Mouse (Mus musculus) heart, postnatal 25 days (tissue): ENCODE results near the gene Rfx5. TPM values are rescaled to one million over a fixed set of nuclear protein-coding genes. Genes with fewer than 3 reads are reported as not detected.
"Not testable (repeated sequence)": the region's sequence is repeated elsewhere in the genome, so short reads cannot be mapped to it uniquely, and the experiment has no call there.

Source experiments
- DNase-seq: peaks from one replicate; pipeline ENCODE4 v3.0.0; 2022; ENCODE audit warnings: low spot score
- intact Hi-C: fragments of 180-260 bp; cut with DNase I; formaldehyde crosslinking; loops from one replicate; pipeline ENCODE4 v1.15.1; 2025
- total RNA-seq, 2 experiments: library from RNA; stranded (reverse); gene quantifications; 2 replicates each; pipeline ENCODE4 v1.2.3; 2021

The Rfx5 gene
- total RNA-seq, 2 experiments from 2014 or later: 6.2 to 6.9 TPM

DNA sequence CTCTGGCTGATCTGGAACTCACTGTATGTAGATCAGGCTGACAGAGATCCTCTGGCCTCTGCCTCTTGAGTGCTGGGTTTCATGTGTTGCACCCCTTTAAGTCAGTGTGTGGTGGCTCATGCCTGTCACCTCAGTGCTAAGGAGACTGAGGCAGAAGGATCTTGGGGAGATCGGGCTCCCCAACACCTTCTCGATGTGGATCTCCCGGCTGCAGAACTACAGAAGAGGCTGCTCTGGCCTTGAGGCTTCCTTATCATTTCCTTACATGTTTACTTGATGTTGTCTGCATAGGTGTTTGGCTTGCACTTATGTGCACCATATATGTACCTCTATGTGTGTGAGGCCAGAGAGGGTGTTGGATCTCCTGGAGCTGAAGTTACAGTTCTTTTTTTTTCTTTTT, 19.3 kb upstream of the Rfx5 start:
- not testable (repeated sequence) for DNase-seq

DNA sequence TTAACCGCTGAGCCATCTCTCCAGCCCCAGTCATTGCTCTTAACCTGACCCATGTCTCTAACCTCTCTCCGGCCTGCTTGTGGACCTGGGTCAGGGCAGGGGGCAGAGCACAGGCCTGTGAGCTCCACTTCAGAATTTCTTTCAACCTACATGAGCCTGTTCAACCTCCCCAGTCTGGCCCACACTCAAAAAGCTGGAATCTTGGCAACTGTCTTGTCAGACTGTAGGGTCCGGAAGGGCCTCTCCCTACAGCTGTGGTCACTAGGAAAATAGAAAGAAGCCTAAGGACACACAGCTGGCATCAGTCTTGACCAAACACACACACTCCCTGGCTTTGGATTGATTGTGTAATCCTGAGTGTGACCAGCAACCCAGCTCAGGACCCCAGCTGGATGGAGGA, 18.5 kb upstream of the Rfx5 start:
- intact Hi-C loops: not testable (repeated sequence)
- DNase-seq: peak; percentile 76

More for the DNA sequence above, 19.3 kb upstream of the Rfx5 start:
- intact Hi-C loops: not testable (repeated sequence)

DNA sequence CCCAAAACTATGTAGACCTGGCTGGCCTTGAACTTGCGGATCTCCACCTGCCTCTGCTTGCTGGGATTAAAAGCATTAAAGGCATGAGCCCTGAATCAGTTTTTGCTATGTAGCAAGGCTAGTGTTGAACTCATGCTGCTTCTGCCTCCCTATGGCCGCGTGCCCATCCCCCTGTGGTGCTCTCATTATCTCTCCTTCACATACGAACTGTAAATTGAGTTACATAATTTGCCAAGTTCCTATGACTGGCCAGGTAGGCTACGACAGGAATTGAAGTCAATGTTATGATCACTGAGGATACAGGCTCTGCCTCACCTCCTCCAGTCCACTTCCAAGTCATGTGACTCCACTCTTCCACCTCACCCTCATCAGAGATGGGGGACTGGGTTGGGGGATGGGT, 17.7 kb upstream of the Rfx5 start:
- intact Hi-C loops, DNase-seq: not testable (repeated sequence)

DNA sequence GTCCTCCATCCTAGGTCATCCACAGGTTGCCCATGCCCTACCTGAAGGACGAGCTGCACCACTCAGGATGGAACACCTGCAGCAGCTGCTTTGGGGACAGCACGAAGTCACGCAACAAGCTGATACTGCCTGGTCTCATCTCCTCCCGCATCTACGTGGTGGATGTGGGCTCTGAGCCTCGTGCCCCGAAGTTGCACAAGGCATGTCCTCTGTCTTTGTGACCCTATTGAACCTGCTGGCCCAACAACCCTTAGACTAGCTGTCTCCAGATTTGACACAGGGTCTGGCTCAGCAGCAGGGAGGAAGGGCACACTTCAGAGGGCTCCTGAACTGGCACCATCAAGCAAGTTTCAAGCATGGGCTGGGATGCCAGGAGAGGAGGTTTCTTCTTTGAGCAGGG, 16.7 kb upstream of the Rfx5 start:
- DNase-seq, intact Hi-C loops: not testable (repeated sequence)

DNA sequence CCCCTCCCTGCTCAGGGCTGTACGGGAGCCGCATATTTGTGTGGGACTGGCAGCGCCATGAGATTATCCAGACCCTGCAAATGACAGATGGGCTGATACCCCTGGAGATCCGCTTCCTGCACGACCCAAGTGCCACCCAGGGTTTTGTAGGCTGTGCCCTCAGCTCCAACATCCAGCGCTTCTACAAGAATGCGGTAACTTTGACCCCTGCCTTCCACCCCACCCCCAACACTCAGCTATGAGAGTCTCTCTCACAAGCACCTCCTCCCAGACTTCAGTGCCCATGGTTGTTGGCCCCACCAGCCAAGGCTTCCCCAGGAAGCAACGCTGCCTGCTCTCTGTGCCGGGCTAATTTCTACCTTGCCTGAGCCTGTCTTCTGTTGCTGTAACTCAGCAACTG, 13.8 kb upstream of the Rfx5 start:
- intact Hi-C loops, DNase-seq: not testable (repeated sequence)

GRCm38 (mm10) chr3:94942211-94942967, 11.5 kb upstream of the Rfx5 start:
- intact Hi-C loops, DNase-seq: not testable (repeated sequence)

- intact Hi-C loops, DNase-seq: not testable (repeated sequence)
Measured at GRCm38 (mm10) chr3:94943706-94944105, 10.2 kb upstream of the Rfx5 start.

DNA sequence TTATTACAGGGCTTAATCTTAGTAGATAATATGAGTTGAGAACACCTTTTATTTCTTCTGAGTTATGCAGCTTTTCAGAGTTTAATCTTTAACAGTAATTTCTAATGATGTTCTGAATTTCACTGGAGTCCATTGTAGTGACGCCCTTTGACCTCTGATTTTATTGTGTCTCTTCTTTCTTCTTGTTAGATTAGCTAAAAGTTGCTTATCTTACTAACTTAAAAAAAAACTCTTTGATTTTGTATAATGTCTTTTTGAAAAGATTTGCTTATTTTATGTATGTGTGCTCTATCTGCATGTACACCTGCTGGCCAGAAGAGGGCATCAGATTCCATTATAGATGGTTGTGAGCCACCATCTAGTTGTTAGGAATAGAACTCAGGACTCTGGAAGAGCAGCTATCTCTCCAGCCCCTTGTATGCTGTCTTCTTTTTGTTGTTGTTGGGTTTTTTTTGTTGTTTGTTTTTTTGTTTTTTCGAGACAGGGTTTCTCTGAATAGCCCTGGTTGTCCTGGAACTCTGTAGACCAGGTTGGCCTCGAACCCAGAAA, 5.7 kb upstream of the Rfx5 start:
- intact Hi-C loops: loop anchor here (1.0 to 5.0 kb wide), 2 partner anchors 49 to 246 kb away; no protein-coding TSS in a partner anchor

GRCm38 (mm10) chr3:94949645-94950044, 4.2 kb upstream of the Rfx5 start:
- no peak for DNase-seq
- intact Hi-C loops: loop anchor here (5.0 kb wide), 1 partner anchor 247 kb away; no protein-coding TSS in a partner anchor

More for the DNA sequence above, 5.7 kb upstream of the Rfx5 start:
- no peak for DNase-seq

GRCm38 (mm10) chr3:94952806-94953205, 1.1 kb upstream of the Rfx5 start:
- intact Hi-C loops: no loop called here
- no peak for DNase-seq

GRCm38 (mm10) chr3:94953384-94953763, 501 bp upstream of the Rfx5 start:
- intact Hi-C loops: no loop called here
- DNase-seq: no peak

- no peak for DNase-seq
- intact Hi-C loops: no loop called here
Measured at GRCm38 (mm10) chr3:94958295-94958694, 4.4 kb downstream of the Rfx5 start.

DNA sequence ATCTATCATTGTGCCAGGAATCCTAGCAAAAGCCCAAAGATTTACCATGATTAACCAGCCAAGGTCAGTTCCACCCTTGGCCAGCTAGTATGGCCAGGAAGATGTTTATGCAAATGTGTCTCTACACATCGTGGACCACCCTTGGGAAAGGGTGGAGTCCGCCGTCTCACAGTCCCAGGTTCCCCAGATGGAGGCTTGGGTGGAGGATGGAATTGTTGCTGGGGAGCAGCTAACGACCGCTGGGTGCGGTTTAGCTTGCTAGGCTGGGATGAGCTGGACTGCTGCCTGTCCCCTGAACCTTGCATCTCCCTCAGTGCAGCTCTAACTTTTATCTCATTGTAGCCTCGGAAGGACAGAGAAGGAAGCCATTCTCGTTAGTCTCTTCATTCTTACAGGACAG, 6.0 kb downstream of the Rfx5 start:
- no peak for DNase-seq
- intact Hi-C loops: no loop called here

- DNase-seq: no peak
Measured at GRCm38 (mm10) chr3:94960322-94960721, 6.4 kb downstream of the Rfx5 start.

GRCm38 (mm10) chr3:94964989-94965388, 11.1 kb downstream of the Rfx5 start:
- DNase-seq: no peak
- intact Hi-C loops: no loop called here

More at GRCm38 (mm10) chr3:94960322-94960721, 6.4 kb downstream of the Rfx5 start:
- intact Hi-C loops: no loop called here

DNA sequence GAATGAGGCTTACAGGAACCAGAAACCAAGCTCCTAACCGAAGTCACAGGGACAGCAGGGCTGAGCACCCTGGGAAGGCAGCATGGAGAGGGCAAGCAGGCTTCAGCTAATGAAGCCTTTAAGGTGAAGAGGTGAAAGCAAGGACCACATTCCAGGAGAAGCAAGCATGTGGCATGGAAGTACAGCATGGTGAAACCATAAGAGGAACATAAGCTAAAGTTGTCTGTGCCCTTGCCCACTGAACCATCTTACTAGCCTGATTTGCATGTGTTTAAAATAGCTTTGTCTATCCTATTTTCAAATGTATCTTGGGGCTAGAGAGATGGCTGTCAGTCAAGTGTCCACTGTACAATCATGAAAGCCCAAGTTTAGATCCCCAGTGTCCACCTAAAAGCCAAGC, 12.0 kb downstream of the Rfx5 start:
- intact Hi-C loops: no loop called here
- no peak for DNase-seq

DNA sequence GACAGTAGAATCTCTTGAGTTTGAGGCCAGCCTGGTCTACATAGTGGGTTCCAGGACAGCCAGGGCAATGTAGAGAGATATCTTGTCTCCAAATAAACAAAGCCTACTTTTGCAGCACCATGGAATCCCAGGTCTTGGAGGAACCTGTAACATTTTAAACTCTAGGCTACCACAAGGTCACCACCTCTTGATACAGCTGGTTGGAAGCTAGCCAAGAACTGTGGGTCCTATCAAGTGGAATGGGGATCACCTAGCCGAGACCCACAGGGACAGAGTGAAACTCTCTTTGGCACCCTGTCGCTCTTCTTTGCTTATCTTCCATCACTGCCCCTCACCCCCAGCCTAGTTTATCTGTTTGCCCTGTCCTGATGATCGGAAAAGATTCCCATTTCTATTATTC, 18.7 kb downstream of the Rfx5 start:
- intact Hi-C loops: no loop called here
- DNase-seq: no peak

GRCm38 (mm10) chr3:94973620-94974019, 19.7 kb downstream of the Rfx5 start:
- intact Hi-C loops: no loop called here
- DNase-seq: no peak

DNA sequence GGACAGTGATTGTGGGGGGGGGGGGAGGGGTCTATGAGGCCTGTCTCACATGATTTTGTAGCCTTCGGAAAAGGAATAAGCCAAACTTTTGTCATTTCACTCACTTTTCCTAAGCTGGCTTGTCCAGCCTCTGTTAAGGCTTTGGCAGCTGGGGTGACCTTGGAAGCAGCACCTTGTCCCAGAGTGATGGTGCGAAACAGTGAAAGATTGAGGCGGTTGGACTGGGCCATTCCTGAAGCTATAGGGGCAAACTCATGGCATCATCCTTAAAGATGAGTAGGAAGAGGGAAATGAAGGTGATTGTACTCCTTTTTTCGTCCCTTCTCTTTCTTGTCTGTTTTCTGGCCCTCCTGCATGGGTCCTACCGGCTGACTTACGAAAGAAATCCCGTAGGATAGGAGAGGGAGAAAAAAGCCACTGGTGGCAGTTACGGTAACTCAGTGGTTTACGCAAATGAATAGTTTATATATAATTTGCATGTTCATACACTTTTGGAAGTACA, 20.2 kb downstream of the Rfx5 start:
- intact Hi-C loops: no loop called here
- DNase-seq: no peak

DNA sequence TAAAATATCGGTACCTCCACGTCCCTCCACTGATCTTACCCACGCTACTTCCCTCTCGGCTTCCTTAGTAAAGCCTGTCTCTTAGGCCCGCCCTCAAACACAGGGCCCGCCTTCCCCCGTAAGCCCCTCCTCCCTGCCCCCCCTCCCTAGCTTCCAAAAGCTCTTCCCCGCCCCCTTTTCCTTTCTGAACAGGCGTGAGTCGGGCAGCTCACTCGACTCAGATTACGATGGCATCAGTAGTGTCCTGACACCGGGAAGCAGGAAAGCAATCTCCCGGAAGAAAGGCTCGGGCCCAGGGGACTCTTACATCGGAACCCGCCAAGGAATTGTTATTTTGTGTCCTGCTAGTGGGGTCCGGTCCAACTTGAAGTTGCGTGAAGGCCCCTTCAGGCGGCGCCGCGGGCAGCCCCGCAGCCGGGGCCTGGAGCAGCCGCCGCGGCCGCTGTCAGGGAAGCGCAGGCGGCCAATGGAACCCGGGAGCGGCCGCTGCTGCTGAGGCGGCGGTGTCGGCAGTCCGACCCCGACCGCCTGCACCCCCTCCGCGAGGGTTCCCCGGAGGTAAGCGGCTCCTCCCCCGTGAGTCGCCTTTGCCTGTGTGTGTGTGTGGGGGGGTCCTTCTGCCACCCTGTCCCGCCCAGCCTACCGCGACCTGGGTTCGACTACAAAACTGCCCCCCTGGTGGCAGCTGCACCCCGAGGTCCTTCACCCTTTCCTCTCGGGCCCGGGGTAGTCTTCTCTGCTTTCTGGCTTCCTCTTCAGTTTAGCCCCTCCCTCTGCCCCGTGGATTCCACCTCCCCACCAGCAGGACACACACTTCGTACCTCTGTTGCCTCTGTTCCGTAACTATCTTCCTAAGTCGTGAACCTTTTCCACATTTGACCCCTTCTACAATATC, 20.9 kb downstream of the Rfx5 start, which contains the start of gene Pi4kb:
Pi4kb (plus strand) TSS at position 204 of the 895 bp plus-strand sequence.
- peak; percentile 73 for DNase-seq
- intact Hi-C loops: loop anchor here (1.0 kb wide), 1 partner anchor 20 kb away; the partner anchor contains the start of gene Rfx5
